Mouse (Mus musculus) gastrocnemius, adult 8-10 months (tissue): ENCODE data around the gene Lgi1. TPM values are rescaled to one million over a fixed set of nuclear protein-coding genes. Genes with fewer than 3 reads are reported as not detected.

Experiments used
- DNase-seq, 2 experiments: peaks; one replicate each; pipeline ENCODE4 v3.0.0; 2022; ENCODE audit warnings: low spot score in 2 of 2
- total RNA-seq, 4 experiments: library from RNA; stranded (reverse); gene quantifications; 2 replicates each; pipeline ENCODE4 v1.2.4; 2022

The Lgi1 gene
- total RNA-seq, 4 experiments from 2014 or later = 1.7 to 4.1 (median 3.1) TPM

DNA sequence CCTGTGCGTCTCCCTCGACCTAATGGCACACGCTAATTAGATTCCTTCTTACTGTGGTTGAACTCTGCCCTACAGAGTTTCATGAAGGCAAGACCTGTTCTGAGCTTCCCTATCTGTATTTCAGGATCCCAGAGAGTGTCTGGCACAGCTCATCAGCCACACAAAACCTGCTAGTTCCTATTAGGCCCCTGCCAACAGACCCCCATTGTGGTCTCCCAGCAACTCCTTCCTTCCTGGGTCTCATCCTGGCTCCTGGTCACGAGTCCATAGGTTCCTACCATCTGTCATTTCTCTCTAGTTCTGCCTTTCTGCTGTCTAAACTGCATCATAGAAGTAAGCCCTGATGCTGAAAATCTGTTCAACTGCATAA, 60.7 kb downstream of the Lgi1 start:
- no peak for DNase-seq

DNA sequence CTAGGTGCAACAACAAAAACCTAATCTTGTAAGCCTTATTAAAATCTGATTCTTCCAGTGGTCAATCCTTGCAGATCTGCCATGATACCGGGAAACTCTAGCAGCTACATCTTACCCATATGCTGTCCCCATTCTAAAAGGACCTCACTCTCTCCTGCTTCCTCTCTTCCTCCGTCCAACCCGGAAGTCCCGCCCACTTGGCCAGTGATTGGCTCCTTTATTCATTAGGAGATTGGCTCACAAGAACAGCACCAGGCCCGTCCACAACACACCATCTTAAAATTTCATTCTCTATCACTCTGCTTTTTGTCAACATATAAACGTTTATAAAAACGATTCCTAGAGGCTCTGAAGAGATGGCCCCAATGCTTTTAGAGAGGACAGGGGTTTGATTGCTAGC, 61.5 kb downstream of the Lgi1 start:
- DNase-seq = no peak

DNA sequence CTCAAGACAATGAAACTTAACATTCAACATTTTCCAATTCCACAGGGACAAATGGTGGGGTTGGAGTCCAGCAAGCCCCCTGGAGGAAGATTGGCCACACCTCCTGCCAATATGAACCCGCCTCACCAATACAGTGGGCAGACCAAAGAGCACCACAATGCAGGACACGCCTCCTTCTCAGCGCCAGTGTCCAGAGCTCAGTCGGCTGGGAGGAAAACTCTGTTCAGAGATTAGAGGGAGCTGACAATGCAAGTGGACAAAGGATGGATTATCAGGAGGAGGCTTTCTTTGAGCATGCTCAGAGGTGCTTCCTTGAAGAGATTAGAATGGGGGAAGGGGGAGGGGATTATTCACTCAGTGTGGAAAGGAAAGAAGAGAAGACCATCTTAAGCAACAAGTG, 62.7 kb downstream of the Lgi1 start:
- DNase-seq = no peak

DNA sequence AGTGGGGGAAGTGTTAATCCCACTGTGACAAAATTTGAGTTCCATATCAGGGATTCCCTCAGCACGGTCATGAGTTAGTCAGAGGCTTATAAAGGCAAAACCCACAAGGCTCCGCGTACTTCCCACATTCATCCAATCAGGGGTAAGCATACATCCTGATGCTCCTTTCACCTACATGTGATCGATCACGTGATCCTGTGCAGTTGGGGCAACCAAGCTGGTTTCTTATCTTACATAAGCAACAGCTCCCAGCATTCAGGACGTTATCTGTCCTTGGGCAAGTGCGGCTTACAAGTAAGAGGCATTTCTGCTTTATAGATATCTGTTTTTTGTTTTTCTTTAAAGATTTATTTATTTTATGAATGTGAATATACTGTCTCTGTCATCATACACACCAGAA, 63.7 kb downstream of the Lgi1 start:
- DNase-seq = no peak

DNA sequence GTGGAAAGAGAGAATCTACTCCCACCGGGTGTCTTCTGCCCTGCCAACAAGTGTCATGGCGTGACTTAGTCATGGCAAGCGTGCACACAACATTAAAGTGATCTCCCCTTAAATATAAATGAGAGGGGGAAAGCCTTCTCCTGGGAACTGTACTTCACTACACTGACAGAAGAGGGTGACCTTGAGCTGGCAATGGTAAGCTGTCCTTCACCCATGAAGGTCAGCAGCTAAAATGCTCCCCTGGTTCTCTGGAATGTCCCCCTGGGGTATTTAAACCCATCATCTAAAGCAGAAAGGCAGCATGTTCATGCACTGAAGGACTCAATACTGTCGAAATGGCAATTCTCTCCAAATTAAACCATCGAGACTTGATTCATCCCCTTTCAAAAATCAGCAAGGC, 64.9 kb downstream of the Lgi1 start:
- no peak for DNase-seq

DNA sequence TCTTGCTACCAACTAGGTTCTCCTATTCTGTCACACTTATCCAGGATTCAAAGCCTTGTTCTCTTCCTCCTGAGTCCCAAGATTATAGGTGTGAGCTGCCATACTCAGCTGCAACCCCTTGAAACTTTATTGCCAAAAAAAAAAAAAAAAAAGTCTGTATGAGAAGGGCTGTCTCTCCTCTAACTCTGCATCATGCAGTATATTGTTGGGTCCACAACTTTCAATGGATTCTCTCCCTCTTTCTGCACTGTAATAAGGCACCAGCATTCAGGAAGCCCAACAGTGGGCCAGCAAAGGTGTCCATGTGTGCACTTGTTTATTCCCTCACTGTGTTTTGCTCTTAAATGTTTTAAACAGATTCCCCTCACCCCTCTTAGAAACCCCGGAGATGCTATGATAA, 66.7 kb downstream of the Lgi1 start:
- DNase-seq = no peak

DNA sequence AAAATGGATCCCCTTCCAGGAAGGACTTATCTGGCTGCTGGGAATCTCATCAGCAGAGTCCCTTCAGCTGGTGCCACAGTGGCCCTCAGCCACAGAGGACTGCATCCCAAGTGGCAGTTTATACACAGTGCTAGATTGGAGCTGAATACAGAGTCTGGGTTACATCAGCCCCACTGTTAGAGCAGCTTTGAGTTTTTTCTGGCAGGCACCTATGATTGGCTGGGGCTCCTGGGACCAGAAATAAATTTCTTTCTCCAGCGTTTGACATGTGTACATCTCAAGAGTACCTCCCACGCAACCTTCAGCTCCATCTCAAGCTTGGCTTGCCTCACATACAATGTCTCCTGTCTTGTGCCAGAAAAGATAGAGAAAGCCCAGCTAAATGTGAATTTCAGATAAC, 67.9 kb downstream of the Lgi1 start:
- no peak for DNase-seq

DNA sequence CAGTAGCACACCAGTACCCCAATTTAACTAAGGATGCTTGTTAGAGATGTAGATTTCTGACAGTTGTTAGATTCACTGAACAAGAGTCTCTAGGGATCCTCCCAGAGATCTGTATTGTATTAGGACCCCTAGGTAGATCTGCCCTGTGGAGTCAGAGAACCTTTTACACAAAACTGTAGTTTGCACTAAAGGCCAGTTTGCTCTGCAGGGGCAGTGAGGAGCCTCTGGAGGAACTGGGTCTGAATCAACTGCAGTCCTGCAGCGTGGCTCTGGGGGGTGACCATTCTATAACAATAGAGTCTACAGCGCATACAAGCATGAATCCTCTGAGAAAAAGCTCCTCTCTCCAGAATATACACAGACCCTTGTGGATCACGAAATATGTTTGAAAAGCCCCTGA, 68.5 kb downstream of the Lgi1 start:
- no peak for DNase-seq

DNA sequence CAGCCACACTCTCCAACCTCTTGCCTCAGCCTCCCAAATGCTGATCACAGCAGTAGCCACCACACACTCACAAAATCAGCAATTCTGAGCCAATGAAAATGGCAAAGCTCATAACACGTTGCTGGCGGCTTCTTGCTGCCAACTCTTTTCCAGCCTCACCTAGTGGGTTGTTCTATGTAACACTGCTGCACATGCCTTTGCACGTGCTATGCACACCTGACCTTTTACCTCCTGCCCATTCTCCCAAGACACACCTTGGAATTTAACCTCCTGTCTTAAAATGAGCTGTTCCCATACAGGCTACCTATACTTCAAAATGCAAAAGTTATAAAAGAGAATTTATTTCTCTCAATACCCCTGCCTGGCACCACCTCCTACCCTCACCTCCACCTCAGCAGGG, 72.2 kb downstream of the Lgi1 start:
- no peak for DNase-seq

DNA sequence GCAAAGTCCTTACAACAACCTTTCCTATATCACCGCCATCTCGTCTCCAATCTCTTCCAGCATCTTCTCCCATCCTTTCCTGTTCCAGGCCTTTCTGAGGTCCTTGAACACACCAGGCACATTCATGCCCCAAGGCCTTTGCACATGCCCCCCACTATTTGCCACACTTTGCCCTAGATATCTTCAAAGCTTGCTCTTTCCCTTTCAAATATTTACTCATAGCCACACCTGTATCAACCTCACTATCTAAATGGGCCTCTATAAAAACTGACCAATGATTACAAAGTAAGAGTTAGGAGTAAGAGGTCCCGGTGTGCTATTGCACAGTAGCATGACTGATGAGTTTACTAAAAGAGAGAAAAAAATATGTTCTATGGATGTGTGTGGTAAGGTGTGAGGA, 73.0 kb downstream of the Lgi1 start:
- DNase-seq = no peak

DNA sequence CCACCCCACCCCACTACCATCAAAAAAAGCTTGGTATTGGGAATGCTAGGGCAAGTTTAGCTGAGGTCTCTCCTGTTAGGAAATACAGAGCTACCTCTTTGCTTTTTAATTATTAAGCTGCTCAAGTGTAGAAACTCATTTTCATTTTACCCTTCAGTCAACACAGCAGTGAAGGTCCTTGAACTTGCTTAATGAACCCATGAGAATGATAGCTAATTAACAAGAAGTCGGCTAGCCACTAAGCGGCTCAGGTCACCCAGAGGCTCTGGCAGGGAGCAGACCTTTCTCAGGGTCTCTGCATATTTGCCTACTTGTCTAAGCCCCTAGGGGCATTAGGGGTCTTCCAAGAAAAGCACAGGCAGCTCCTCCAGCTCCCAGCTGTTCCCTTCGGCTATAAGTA, 75.4 kb downstream of the Lgi1 start:
- DNase-seq = no peak

DNA sequence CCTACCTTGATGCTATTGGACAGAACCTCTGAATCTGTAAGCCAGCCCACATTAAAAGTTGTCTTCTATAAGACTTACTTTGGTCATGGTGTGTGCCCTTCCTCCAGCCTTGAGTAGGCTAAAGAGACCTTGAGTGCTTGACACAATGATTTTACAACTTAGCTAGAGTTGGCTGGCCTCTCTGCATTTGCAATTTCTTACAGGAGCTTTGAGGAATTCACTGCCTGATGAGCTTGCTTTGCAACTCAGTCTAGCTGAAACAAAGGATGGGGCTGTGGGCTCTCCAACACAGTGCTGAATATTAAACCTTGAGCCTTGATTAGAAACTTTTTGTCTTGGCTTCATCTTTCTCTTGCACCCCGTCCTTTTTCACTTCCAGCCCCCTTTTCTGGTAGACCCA, 78.9 kb downstream of the Lgi1 start:
- no peak for DNase-seq

DNA sequence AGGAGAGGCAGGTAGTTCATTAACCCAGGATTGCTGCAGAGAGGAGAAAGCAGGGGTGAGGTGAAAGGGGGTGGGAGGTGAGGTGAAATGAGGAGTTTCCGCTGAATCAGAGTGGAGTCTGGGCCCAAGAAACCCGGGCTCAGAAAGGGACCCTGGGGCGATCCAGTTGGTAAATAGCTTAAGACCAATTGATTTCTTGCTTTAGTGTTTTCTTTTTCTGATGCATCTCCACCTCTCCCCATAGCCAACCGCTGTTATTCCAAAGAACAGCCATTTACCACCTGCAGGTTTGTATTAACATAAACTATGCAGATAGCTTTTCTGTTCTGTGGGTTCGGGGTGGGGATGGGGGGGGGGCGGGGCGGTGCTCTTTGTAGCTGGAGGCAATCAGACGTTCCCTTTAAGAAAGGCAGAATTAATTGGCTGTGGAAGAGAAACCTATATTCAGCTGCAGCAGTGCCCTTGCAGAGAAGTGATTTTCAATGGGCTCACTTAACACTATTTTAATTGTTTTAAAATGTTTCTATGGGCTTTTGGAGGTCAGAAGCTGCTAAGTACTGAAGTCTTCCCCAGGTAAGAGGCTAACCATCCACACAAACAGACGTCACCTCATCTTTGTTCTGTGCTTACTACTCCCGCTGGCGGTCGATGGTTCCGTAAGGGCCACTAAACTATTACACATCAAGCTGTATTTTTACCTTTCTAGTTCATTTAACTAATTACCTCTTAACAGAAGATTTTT, 84.1 kb downstream of the Lgi1 start:
- DNase-seq = no peak

DNA sequence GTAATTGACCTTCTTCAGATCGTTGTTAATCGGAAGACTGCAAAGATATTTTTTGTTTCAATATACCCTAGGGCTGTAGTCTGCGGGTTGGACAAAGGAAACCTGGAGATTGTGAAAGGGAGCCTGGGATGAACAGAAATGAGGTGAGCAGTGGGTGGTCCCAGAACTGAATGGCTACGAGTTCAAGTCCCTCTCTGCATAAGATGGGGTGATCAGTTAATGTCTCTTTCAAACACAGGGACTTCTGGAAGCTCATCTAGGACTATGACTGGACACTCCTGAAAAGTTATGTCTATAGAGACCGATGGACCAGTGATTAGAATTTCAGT, 84.6 kb downstream of the Lgi1 start:
- DNase-seq = no peak

DNA sequence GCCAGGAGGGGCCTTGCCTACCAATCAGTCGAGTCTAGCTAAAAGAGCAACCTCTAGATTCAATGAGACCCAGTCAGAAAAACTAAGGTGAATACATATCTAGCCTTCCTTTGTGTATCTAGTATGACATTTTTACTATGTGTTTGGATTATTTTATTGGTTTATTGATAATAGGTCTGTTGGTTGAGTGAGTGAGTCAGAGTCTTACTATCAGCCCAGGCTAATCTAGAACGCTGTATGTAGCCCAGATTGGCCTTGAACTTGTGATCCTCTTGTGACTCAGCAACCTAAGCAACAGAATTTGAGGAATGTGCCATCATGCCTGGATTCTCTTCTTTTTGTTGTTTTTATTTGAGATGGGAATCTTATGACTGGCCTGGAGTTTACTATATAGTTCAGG, 86.9 kb downstream of the Lgi1 start:
- DNase-seq = no peak

DNA sequence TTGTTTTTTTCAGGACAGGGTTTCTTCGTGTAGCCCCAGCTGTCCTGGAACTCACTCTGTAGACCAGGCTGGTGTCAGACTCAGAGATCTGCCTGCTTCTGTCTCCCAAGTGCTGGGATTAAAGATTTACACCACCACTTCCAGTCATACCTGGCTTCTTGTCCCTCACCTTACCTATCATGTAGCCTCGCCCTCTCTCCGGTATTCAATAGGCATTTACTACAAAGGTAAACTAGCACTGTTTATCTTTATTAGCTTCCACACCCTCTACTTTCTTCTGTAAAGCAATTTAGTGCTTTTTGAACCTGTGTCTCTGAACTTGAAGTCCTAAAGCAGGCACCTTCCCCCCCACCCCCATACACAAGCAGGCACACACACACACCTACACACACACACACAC, 87.4 kb downstream of the Lgi1 start:
- DNase-seq = no peak

DNA sequence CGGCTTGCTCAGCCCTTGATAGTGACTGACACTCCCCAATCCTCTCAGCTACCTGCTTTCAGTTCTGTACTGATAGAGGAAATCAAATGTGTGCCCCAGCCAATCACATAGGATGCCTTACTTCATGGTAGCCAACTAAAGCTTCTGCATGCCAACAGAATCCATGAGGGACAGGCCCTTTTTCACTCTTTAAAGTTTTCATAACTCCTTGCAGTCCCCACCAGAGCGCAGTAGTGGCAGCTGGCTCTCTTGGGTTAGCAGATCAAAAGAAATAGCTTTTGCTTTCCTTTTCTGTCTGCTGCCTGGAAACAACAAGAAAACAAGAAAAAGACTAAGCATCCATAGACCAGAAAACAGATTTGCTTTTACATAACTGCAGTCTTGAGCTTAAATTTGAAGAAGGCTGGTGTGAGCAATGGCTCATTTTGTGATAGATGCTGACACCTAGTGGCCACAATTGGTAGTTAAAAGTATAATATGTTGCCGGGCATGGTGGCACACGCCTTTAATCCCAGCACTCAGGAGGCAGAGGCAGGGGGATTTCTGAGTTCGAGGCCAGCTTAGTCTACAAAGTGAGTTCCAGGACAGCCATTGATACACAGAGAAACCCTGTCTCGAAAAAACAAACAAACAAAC, 88.3 kb downstream of the Lgi1 start:
- no peak for DNase-seq

DNA sequence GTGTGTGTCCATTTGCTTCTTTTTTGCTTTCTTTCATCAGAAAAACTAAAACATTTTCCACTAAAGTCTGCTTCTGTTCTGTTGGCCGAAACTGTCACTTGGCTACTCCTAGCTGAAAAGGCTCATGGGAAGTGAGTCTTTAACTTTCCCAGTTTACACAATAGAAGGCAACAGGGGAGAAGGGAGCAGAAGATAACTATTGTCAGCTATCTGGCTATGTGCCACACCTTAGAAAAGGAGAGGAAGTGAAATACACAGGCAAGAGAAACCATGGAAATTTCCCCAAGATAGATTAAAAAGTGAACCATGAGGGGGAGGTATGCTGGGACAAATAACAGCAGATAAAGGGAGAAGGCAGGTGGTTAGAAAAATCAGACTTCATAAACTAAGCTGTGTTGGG, 89.9 kb downstream of the Lgi1 start:
- no peak for DNase-seq

DNA sequence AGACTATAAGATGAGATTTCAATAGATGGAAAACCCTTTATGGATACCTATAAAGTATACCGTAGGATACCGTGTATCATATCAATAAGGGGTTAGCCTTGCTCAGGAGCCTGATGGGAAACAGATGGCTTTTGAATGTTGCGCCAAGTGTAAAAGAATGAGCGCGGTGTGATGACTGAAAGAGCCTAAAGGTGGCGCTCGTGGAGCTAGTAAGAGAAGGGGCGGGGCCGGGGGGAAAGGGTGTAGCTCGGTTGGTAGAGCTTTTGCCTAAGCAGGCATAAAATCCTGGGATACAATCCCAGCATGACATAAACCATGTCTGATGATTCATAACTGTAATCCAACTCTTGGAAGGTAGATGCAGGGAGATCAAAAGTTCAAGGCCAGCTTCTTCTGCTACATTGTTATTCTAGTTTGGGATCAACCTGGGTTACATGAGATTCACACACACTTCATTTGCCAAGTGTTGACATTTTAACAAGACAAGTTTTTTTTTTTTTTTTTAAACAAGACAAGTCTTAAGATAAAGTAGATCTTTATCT, 90.6 kb downstream of the Lgi1 start:
- DNase-seq = no peak

DNA sequence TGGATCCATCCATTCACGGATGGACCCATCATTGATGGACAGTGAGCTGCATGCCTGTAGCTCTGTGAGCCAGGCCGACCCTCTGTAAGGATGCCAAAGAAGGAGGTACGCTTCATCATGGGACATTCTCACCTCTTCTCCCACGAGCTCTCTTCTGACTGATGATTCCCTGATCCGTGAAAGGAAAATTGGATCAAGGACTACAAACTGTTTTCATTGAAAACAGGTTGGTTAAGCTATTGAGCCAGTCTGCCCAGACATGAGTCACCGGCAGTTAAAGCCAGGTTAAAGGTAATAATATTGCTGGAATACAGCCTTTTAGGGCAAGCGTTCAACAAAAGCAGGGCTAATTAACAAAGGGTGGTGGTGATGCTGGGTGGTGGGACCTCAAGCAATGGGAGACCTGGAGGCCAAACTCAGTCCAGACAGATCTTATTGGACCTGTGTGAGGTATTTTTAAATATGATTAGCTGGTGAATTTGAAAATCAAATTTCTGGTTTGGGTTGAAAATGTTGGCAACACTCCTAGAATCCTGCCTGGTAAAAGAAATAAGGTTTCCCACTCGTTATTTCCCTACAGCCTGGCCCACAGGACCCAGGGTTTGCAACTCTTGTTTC, 92.0 kb downstream of the Lgi1 start:
- no peak for DNase-seq

DNA sequence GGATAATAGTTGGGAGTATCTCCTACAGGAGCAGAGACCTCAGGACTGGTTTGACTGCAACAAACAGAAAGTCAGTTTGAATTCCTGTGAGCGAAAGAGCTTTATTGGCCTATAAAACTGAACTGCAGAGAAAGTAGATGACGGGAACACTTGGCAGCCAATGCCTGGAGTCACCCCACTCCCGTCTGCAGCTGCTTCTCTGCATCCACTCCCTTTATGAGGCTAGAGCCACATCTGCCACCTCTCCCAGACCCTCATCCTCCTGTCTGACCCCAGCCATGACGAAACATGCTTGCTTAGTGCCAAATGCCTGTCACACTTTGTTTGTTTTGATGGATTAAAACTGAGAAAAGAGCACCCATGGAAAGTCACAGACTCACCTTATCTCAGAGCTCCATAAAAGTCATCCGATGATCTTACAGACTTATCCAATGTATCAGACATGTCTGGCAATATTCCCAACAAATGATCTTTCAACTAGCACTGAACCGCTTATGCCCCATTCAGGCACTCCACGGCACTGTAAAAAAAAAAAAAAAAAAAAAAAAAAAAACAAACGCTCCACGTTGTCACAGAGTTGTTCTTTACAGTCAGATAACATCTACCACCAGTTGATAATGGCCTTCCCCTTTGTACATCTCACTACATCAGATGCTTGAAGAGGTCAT, 93.8 kb downstream of the Lgi1 start:
- no peak for DNase-seq

DNA sequence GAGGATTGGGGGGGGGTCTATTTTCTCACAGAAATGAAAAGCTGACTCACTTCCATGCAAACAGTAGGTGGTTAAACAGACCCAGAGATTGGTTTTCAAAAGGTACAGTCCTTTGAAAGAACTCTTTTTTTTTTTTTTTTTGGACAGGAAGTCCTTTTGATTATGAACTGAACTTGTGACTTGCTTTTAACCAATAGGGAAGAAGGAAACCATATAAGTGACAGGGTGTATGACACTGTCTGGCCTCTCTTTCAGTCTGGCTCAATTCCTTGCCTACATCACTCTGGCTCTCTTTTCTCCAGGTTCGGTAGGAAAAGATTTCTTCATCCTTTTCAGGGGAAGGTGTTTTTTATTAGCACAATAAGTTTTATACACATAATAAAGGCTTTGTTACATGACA, 95.0 kb downstream of the Lgi1 start:
- no peak for DNase-seq
